ENCODE assay signal across 17 mouse cellular contexts in genomic region chr6:55367126-55367525, GRCm38 (mm10). TPM values are rescaled to one million over a fixed set of nuclear protein-coding genes. Genes with fewer than 3 reads are reported as not detected.
"Had no signal": no experiment of that assay in that cellular context is flagged by ENCODE, and none has a peak within 500 bp of the region (broad histone marks: within the 10 kb centered on the region; RNA-seq: fewer than 3 reads in every experiment).

No protein-coding gene starts in this region.

- ATAC-seq: intestine, embryonic 15.5 days; lung, postnatal 0 days; midbrain, embryonic 16.5 days had no signal

- H3K4me1 ChIP-seq: intestine, embryonic 15.5 days; limb, embryonic 10.5 days; midbrain, embryonic 12.5 days; neural tube, embryonic 13.5 days had no signal

- H3K4me2 ChIP-seq: intestine, embryonic 15.5 days; midbrain, embryonic 12.5 days; neural tube, embryonic 13.5 days had no signal

- H3K9ac ChIP-seq: intestine, embryonic 15.5 days; midbrain, embryonic 12.5 days; neural tube, embryonic 13.5 days had no signal

- H3K27me3 ChIP-seq: intestine, embryonic 15.5 days; megakaryocyte, embryonic 14.5 days; midbrain, embryonic 12.5 days; neural tube, embryonic 13.5 days had no signal

- H3K36me3 ChIP-seq: intestine, embryonic 15.5 days; limb, embryonic 10.5 days; midbrain, embryonic 12.5 days; neural tube, embryonic 13.5 days had no signal

- H3K9me3 ChIP-seq: intestine, embryonic 15.5 days; limb, embryonic 10.5 days; midbrain, embryonic 12.5 days; neural tube, embryonic 13.5 days had no signal

- H3K4me3 ChIP-seq: intestine, embryonic 15.5 days; left cerebral cortex, adult 2 months; limb, embryonic 10.5 days; megakaryocyte, embryonic 14.5 days; midbrain, embryonic 12.5 days; neural tube, embryonic 13.5 days had no signal

- H3K27ac ChIP-seq: intestine, embryonic 15.5 days; kidney, postnatal 0 days; left cerebral cortex, adult 2 months; limb, embryonic 10.5 days; midbrain, embryonic 12.5 days; neural tube, embryonic 13.5 days had no signal

- DNase-seq: kidney, adult 9 months; lung, adult 2 months; lung, postnatal 4 days; retina, postnatal 1 day; thymus, postnatal 25 days had no signal

RNA-seq across cellular contexts. Expression of gene Ghrhr, which starts 9.0 kb away (rescaled TPM):
- polyA plus RNA-seq: limb, embryonic 10.5 days; limb, embryonic 14.5 days; lung, adult 2 months; midbrain, embryonic 12.5 days; midbrain, embryonic 16.5 days; neural tube, embryonic 13.5 days; spleen, adult 2 months; urinary bladder, adult 2 months had no signal
